Mouse (Mus musculus) liver, embryonic 13.5 days (tissue): ENCODE data around the gene Rnf180. TPM values are rescaled to one million over a fixed set of nuclear protein-coding genes. Genes with fewer than 3 reads are reported as not detected.

Experiments
- ATAC-seq: fragments of 200-750 bp; cut with Nextera tagmentation; 2 replicates; pipeline ENCODE4 v1.8.0; 2017; ENCODE audit warnings: low read depth, mild to moderate bottlenecking, moderate number of reproducible peaks, moderate library complexity
- DNase-seq: peaks from one replicate; pipeline ENCODE4 v3.0.0; 2022
- H3K27ac ChIP-seq: fragments of 300-500 bp; sonication (generic); 2 replicates; pipeline ENCODE4 v1.5.1; 2015; ENCODE audit warnings: moderate library complexity, mild to moderate bottlenecking, inconsistent platforms
- H3K27me3 ChIP-seq: fragments of 300-500 bp; sonication (generic); 2 replicates; pipeline ENCODE4 v1.6.1; 2015; ENCODE audit warnings: mild to moderate bottlenecking, inconsistent platforms
- H3K36me3 ChIP-seq: fragments of 300-500 bp; sonication (generic); 2 replicates; pipeline ENCODE4 v1.6.1; 2015; ENCODE audit warnings: mild to moderate bottlenecking, inconsistent platforms
- H3K4me1 ChIP-seq: fragments of 300-500 bp; sonication (generic); replicated peaks from 2 replicates; pipeline ENCODE4 v1.6.1; 2015; ENCODE audit warnings: inconsistent platforms
- H3K4me2 ChIP-seq: fragments of 300-500 bp; sonication (generic); 2 replicates; pipeline ENCODE4 v1.6.1; 2015; ENCODE audit warnings: inconsistent platforms, mild to moderate bottlenecking, moderate library complexity
- H3K4me3 ChIP-seq: fragments of 300-500 bp; sonication (generic); replicated peaks from 2 replicates; pipeline ENCODE4 v1.5.1; 2015; ENCODE audit warnings: mild to moderate bottlenecking, inconsistent platforms
- H3K9ac ChIP-seq: fragments of 300-500 bp; sonication (generic); 2 replicates; pipeline ENCODE4 v1.6.1; 2015; ENCODE audit warnings: mild to moderate bottlenecking, inconsistent platforms
- H3K9me3 ChIP-seq: fragments of 300-500 bp; sonication (generic); replicated peaks from 2 replicates; pipeline ENCODE4 v1.6.1; 2016; ENCODE audit warnings: inconsistent platforms
- WGBS: fragments of 180-500 bp; shearing (Covaris S2); methylation state at CpG from one replicate; pipeline ENCODE4 v1.1.7; 2015; ENCODE audit not compliant: insufficient replicate concordance; 5-methylcytosine and 5-hydroxymethylcytosine counted together
- polyA plus RNA-seq: library from polyadenylated mRNA; unstranded; fragments of >200 nt; fragmentation: Nextera tagmentation; extraction: Ambion mirVana; gene quantifications from 2 replicates; pipeline ENCODE4 v1.2.1, GENCODE M21; 2015

Gene Rnf180
- polyA plus RNA-seq, 1 experiment from 2014 or later = 0.96 TPM

GRCm38 (mm10) chr13:105249599-105249998 is 45.0 kb downstream of the Rnf180 start:
- no peak for ATAC-seq
- no peak overlapping the region for H3K27ac ChIP-seq
- no peak overlapping the region for H3K4me3 ChIP-seq
- no peaks in the 10 kb centered on the region for H3K9me3 ChIP-seq
- no peaks in the 10 kb centered on the region for H3K27me3 ChIP-seq
- H3K9ac ChIP-seq = no peak overlapping the region
- WGBS = 78% methylated on average over 14 of the region's 14 CpGs
- H3K36me3 ChIP-seq = no peaks in the 10 kb centered on the region
- no peaks in the 10 kb centered on the region for H3K4me1 ChIP-seq
- DNase-seq = no peak
- no peak overlapping the region for H3K4me2 ChIP-seq

GRCm38 (mm10) chr13:105247691-105248090 is 46.9 kb downstream of the Rnf180 start:
- Histone ChIP-seq H3K9ac (no peak overlapping the region), H3K36me3 (no peaks in the 10 kb centered on the region), H3K27ac (no peak overlapping the region), H3K27me3 (no peaks in the 10 kb centered on the region), H3K4me3 (no peak overlapping the region), H3K4me2 (no peak overlapping the region), H3K4me1 (no peaks in the 10 kb centered on the region), H3K9me3 (no peaks in the 10 kb centered on the region)
- DNase-seq (no peak), ATAC-seq (no peak)
- 76% methylated on average over 6 of the region's 6 CpGs for WGBS

GRCm38 (mm10) chr13:105240810-105241209 is 53.8 kb downstream of the Rnf180 start:
- DNase-seq = no peak
- no peak for ATAC-seq
- no peaks in the 10 kb centered on the region for H3K27me3 ChIP-seq
- no peak overlapping the region for H3K4me3 ChIP-seq
- H3K9ac ChIP-seq = no peak overlapping the region
- WGBS = 62% methylated on average over 2 of the region's 2 CpGs
- no peaks in the 10 kb centered on the region for H3K9me3 ChIP-seq
- H3K4me2 ChIP-seq = no peak overlapping the region
- H3K4me1 ChIP-seq = no peaks in the 10 kb centered on the region
- H3K27ac ChIP-seq = no peak overlapping the region
- no peaks in the 10 kb centered on the region for H3K36me3 ChIP-seq

DNA sequence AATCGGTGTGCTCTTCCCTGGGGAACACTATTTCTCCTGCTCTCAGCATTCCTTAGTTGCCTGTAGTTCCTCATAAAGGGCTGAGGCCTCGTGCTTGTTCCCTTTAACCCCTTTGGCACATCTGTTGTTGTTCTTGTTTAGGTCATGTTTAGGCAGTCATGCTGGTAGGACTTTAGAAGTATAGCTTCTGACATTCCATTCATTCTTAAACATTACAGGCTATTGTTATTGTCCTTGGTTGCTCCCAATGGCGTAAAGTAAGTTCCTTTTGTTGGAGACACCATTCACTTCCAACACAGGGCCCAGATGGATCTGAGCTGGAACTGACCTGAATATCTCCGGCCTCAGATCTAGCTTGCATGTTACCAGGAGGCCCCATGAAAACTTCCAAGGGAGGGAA is 67.5 kb downstream of the Rnf180 start:
- Histone ChIP-seq H3K9ac (no peak overlapping the region), H3K36me3 (no peaks in the 10 kb centered on the region), H3K4me1 (no peaks in the 10 kb centered on the region), H3K9me3 (no peaks in the 10 kb centered on the region), H3K4me2 (no peak overlapping the region), H3K27me3 (no peaks in the 10 kb centered on the region), H3K27ac (no peak overlapping the region), H3K4me3 (no peak overlapping the region)
- ATAC-seq (no peak), DNase-seq (no peak)
- WGBS = 60% methylated on average over 4 of the region's 4 CpGs

DNA sequence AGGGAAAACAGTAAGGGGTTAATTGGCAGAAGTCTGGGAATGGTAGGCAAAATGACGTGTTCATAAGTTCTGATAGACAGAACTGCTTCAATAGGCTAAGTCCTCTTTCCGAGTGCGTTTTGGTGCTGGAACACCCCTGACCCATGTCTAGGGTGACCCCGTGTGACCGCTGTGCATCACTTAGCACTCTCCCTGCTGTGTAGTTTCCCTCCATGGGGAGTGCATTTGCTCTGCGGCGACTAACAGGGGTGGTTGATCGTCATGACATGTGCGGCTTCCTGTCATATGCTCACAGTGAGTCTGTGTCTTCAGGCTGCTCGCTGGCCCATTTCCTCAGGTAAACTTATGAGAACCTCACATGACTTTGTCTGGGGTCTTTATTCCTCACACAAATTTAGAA is 70.6 kb downstream of the Rnf180 start:
- Histone ChIP-seq H3K4me2 (no peak overlapping the region), H3K4me3 (no peak overlapping the region), H3K27ac (no peak overlapping the region), H3K4me1 (no peaks in the 10 kb centered on the region), H3K9ac (no peak overlapping the region), H3K27me3 (no peaks in the 10 kb centered on the region), H3K9me3 (no peaks in the 10 kb centered on the region), H3K36me3 (no peaks in the 10 kb centered on the region)
- DNase-seq (no peak), ATAC-seq (no peak)
- 45% methylated on average over 10 of the region's 10 CpGs for WGBS

DNA sequence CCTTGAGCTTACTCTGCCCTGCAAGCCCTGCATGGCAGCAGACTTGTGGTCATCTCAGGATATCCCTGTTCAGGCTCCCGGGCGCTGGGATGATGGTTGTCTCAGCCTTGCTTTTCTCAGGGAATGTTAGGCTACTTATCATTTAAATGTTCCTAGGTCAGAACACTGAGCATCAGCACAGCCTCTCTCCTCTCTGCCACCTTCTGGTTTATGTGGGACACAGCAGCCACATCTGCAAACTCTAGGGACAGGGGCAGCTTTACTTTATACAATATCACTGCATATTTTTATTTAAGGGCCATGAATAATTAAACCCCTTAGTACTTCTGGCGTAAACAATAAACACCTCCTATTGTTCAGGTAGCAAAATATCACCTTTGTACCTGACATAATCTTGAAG is 71.5 kb downstream of the Rnf180 start:
- ATAC-seq (no peak), DNase-seq (no peak)
- Histone ChIP-seq H3K9ac (no peak overlapping the region), H3K27me3 (no peaks in the 10 kb centered on the region), H3K4me1 (no peaks in the 10 kb centered on the region), H3K9me3 (no peaks in the 10 kb centered on the region), H3K36me3 (no peaks in the 10 kb centered on the region), H3K4me3 (no peak overlapping the region), H3K4me2 (no peak overlapping the region), H3K27ac (no peak overlapping the region)
- 61% methylated on average over 3 of the region's 3 CpGs for WGBS

DNA sequence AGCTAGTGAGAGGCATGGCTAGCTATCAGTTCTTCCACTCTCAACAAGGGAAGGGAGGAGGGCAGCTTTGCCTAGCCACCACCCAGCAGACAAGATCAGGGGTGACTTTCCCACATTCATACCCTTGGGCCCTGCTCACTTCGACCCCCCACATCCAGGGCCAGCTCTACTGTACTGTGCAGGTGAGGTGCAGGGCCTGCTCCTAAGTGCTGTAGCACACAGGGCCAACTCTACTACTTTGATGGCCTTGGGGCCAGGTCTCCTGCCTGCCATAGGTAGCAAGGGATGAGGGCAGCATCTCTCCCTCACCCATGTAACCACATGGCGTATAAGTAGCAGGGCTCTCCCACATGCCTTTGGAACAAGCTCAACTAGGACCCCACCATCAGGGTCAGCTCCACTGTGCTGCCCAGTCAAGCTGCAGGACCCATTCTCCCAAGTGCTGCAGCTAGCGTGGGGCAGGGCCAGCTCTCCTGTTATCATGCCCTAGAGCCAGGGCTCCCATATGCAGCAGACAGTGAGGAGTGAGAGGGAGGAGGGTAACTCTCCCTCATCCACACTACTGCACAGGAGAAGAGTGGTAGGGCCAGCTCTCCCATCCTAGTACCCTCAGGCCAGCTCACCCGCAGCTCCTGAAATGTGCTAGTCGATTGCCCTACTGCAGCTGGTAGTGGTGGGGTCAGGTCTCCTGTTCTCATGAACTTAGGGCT is 72.4 kb downstream of the Rnf180 start:
- H3K4me3 ChIP-seq = no peak overlapping the region
- H3K4me2 ChIP-seq = no peak overlapping the region
- no peak for DNase-seq
- no peak overlapping the region for H3K27ac ChIP-seq
- H3K4me1 ChIP-seq = no peaks in the 10 kb centered on the region
- 66% methylated on average over 5 of the region's 5 CpGs for WGBS
- no peaks in the 10 kb centered on the region for H3K36me3 ChIP-seq
- ATAC-seq = no peak
- H3K9me3 ChIP-seq = no peaks in the 10 kb centered on the region
- no peaks in the 10 kb centered on the region for H3K27me3 ChIP-seq
- no peak overlapping the region for H3K9ac ChIP-seq

DNA sequence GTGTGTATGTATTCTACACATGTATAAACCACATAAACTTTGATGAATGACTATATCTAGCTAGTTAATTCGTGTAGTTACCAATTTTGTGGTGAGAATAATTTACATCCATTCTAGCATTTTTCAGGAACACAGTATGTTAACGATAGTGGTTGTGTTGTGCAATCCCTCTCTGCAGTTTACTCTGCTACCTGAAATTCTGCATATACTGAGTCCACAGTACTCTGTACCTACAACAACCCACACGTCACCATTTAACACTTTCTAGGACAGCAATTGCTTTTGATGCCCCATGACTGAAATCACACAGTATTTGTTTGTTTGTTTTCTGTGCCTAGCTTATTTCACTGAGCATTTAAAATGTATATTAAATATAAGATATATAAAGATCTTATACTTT is 83.9 kb downstream of the Rnf180 start:
- Histone ChIP-seq H3K9ac (no peak overlapping the region), H3K4me1 (no peaks in the 10 kb centered on the region), H3K27me3 (no peaks in the 10 kb centered on the region), H3K4me3 (no peak overlapping the region), H3K27ac (no peak overlapping the region), H3K4me2 (no peak overlapping the region), H3K9me3 (no peaks in the 10 kb centered on the region), H3K36me3 (no peaks in the 10 kb centered on the region)
- no peak for DNase-seq
- ATAC-seq = no peak
- WGBS = 57% methylated on average over 3 of the region's 3 CpGs

- DNase-seq = no peak
- Histone ChIP-seq H3K27me3 (no peaks in the 10 kb centered on the region), H3K4me1 (no peaks in the 10 kb centered on the region), H3K9ac (no peak overlapping the region), H3K4me3 (no peak overlapping the region), H3K4me2 (no peak overlapping the region), H3K36me3 (no peaks in the 10 kb centered on the region), H3K9me3 (no peaks in the 10 kb centered on the region), H3K27ac (no peak overlapping the region)
- ATAC-seq = no peak
- WGBS = 83% methylated on average over 3 of the region's 3 CpGs
Measured at GRCm38 (mm10) chr13:105203851-105204250, 90.8 kb downstream of the Rnf180 start.

- Histone ChIP-seq H3K27ac (no peak overlapping the region), H3K4me3 (no peak overlapping the region), H3K9ac (no peak overlapping the region), H3K4me2 (no peak overlapping the region), H3K9me3 (no peaks in the 10 kb centered on the region), H3K4me1 (no peaks in the 10 kb centered on the region), H3K36me3 (no peaks in the 10 kb centered on the region), H3K27me3 (no peaks in the 10 kb centered on the region)
- 57% methylated on average over 3 of the region's 3 CpGs for WGBS
- DNase-seq (no peak), ATAC-seq (no peak)
Measured at GRCm38 (mm10) chr13:105198658-105199057, 96.0 kb downstream of the Rnf180 start.

DNA sequence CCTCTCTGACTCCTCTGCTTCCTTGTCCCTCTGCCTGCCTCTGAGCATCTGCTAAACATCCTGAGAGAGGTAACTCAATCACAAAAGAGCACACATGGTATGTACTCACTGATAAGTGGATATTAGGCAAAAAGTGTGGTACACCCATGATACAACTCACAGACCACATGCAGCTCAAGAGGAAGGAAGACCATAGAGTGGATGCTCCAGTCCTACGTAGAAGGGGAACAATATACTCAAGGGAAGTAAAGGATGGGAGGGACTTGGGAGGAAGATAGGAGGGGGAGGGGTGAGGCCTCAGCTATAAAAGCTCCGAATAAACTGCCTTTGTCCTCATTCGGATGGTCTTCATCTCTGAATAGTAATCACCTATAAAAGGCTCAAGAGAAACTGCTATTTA is 96.6 kb downstream of the Rnf180 start:
- H3K36me3 ChIP-seq = no peaks in the 10 kb centered on the region
- H3K9ac ChIP-seq = no peak overlapping the region
- no peak overlapping the region for H3K27ac ChIP-seq
- no peaks in the 10 kb centered on the region for H3K4me1 ChIP-seq
- no peak overlapping the region for H3K4me2 ChIP-seq
- no peak for DNase-seq
- ATAC-seq = no peak
- H3K4me3 ChIP-seq = no peak overlapping the region
- no peaks in the 10 kb centered on the region for H3K9me3 ChIP-seq
- 31% methylated on average over 3 of the region's 3 CpGs for WGBS
- H3K27me3 ChIP-seq = no peaks in the 10 kb centered on the region

DNA sequence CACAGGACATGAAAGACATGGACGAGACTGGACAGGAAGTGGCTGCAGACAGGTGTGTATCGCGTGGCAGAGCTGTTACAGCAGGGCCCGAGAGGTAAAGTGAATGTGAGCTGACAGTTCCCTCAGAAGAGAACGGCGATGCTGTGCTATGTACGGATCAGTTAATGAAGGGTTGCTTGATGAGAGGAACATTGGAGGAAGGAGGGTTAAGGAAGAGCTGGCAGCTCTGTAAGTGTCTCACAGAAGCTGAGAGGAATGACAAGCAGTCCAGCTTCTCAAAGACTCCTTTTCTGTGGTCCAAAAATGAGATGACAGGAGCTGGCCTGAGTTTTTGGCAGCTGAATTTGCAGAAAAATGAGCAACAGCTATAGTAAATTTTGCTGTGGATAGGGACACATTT is 101.0 kb downstream of the Rnf180 start:
- ATAC-seq = no peak
- DNase-seq = no peak
- Histone ChIP-seq H3K27ac (no peak overlapping the region), H3K27me3 (no peaks in the 10 kb centered on the region), H3K4me2 (no peak overlapping the region), H3K36me3 (no peaks in the 10 kb centered on the region), H3K4me3 (no peak overlapping the region), H3K9me3 (no peaks in the 10 kb centered on the region), H3K9ac (no peak overlapping the region), H3K4me1 (no peaks in the 10 kb centered on the region)
- WGBS = 58% methylated on average over 7 of the region's 7 CpGs
